Mouse (Mus musculus) stomach, postnatal 0 days (tissue): ENCODE measurements around the gene Ush2a. TPM values are rescaled to one million over a fixed set of nuclear protein-coding genes. Genes with fewer than 3 reads are reported as not detected.

ENCODE experiments used
- ATAC-seq: fragments of 200-750 bp; cut with Nextera tagmentation; 2 replicates; pipeline ENCODE4 v1.8.0; 2017; ENCODE audit not compliant: low FRiP score, low TSS enrichment
- DNase-seq: peaks from one replicate; pipeline ENCODE4 v3.0.0-alpha.2; 2016; ENCODE audit warnings: low spot score
- H3K27ac ChIP-seq: fragments of 300-500 bp; sonication (generic); replicated peaks from 2 replicates; pipeline ENCODE4 v1.5.1; 2014; ENCODE audit warnings: mild to moderate bottlenecking, control low read depth
- H3K27me3 ChIP-seq: fragments of 300-500 bp; sonication (generic); 2 replicates; pipeline ENCODE4 v1.6.1; 2014; ENCODE audit warnings: low read length; ENCODE audit not compliant: control insufficient read depth, insufficient read depth
- H3K36me3 ChIP-seq: fragments of 300-500 bp; sonication (generic); 2 replicates; pipeline ENCODE4 v1.6.1; 2014; ENCODE audit warnings: low read length, mixed read lengths; ENCODE audit not compliant: control insufficient read depth, insufficient read depth
- H3K4me1 ChIP-seq: fragments of 300-500 bp; sonication (generic); replicated peaks from 2 replicates; pipeline ENCODE4 v1.6.1; 2014; ENCODE audit warnings: antibody characterized with exemption; ENCODE audit not compliant: control insufficient read depth, insufficient read depth
- H3K4me2 ChIP-seq: fragments of 300-500 bp; sonication (generic); replicated peaks from 2 replicates; pipeline ENCODE4 v1.6.1; 2014; ENCODE audit warnings: low read depth, mild to moderate bottlenecking, control low read depth, moderate library complexity
- H3K4me3 ChIP-seq: fragments of 300-500 bp; sonication (generic); 2 replicates; pipeline ENCODE4 v1.5.1; 2014; ENCODE audit warnings: low read depth, low read length, control low read depth
- H3K9ac ChIP-seq: fragments of 300-500 bp; sonication (generic); 2 replicates; pipeline ENCODE4 v1.6.1; 2014; ENCODE audit warnings: mild to moderate bottlenecking, low read length, control low read depth, mixed read lengths
- H3K9me3 ChIP-seq: fragments of 300-500 bp; sonication (generic); 2 replicates; pipeline ENCODE4 v1.6.1; 2016; ENCODE audit warnings: low read length; ENCODE audit not compliant: control insufficient read depth
- CTCF ChIP-seq: IDR thresholded peaks from 2 replicates; pipeline ENCODE4 v1.5.1; 2016; ENCODE audit warnings: antibody characterized with exemption, low read depth, mild to moderate bottlenecking, moderate library complexity
- EP300 ChIP-seq: optimal IDR thresholded peaks from 2 replicates; pipeline ENCODE3; 2016; ENCODE audit warnings: antibody characterized with exemption
- WGBS: fragments of 180-500 bp; shearing (Covaris S2); extraction: QIAGEN DNeasy Blood & Tissue Kit; methylation state at CpG from one replicate; pipeline ENCODE4 v1.1.7; 2014; 5-methylcytosine and 5-hydroxymethylcytosine counted together
- polyA plus RNA-seq: library from polyadenylated mRNA; unstranded; fragments of >200 nt; fragmentation: Nextera tagmentation; extraction: Ambion mirVana; gene quantifications from 2 replicates; pipeline ENCODE4 v1.2.1, GENCODE M21; 2015

Ush2a gene
- polyA plus RNA-seq, 1 experiment from 2014 or later: not detected

GRCm38 (mm10) chr1:188241766-188242165 lies 20.1 kb upstream of the Ush2a start:
- no peaks in the 10 kb centered on the region for H3K4me1 ChIP-seq
- H3K4me2 ChIP-seq: no peak overlapping the region
- ATAC-seq (no peak), DNase-seq (no peak)
- TF ChIP-seq EP300 (no peak), CTCF (no peak)
- H3K9me3 ChIP-seq: no peaks in the 10 kb centered on the region
- no peak overlapping the region for H3K27ac ChIP-seq
- H3K36me3 ChIP-seq: no peaks in the 10 kb centered on the region
- no peaks in the 10 kb centered on the region for H3K27me3 ChIP-seq
- H3K4me3 ChIP-seq: no peak overlapping the region
- no peak overlapping the region for H3K9ac ChIP-seq
- WGBS: 88% methylated on average over 10 of the region's 10 CpGs

GRCm38 (mm10) chr1:188257500-188257899 lies 4.3 kb upstream of the Ush2a start:
- H3K27me3 ChIP-seq: no peaks in the 10 kb centered on the region
- ATAC-seq (no peak), DNase-seq (no peak)
- no peak overlapping the region for H3K9ac ChIP-seq
- TF ChIP-seq CTCF (no peak), EP300 (no peak)
- H3K36me3 ChIP-seq: no peaks in the 10 kb centered on the region
- no peak overlapping the region for H3K27ac ChIP-seq
- no peak overlapping the region for H3K4me2 ChIP-seq
- WGBS: 64% methylated on average over 7 of the region's 7 CpGs
- H3K4me1 ChIP-seq: no peaks in the 10 kb centered on the region
- H3K9me3 ChIP-seq: no peaks in the 10 kb centered on the region
- H3K4me3 ChIP-seq: no peak overlapping the region

GRCm38 (mm10) chr1:188260259-188261107 lies 1.3 kb upstream of the Ush2a start:
- no peak overlapping the region for H3K9ac ChIP-seq
- no peak for TF ChIP-seq EP300
- no peak for TF ChIP-seq CTCF
- H3K27me3 ChIP-seq: no peaks in the 10 kb centered on the region
- ATAC-seq: no peak
- H3K4me1 ChIP-seq: no peaks in the 10 kb centered on the region
- DNase-seq: no peak
- H3K4me2 ChIP-seq: no peak overlapping the region
- no peak overlapping the region for H3K27ac ChIP-seq
- no peaks in the 10 kb centered on the region for H3K36me3 ChIP-seq
- no peaks in the 10 kb centered on the region for H3K9me3 ChIP-seq
- H3K4me3 ChIP-seq: no peak overlapping the region
- WGBS: 72% methylated on average over 6 of the region's 6 CpGs

GRCm38 (mm10) chr1:188267127-188267722 lies 5.4 kb downstream of the Ush2a start:
- H3K9me3 ChIP-seq: no peaks in the 10 kb centered on the region
- no peaks in the 10 kb centered on the region for H3K27me3 ChIP-seq
- H3K27ac ChIP-seq: no peak overlapping the region
- no peaks in the 10 kb centered on the region for H3K36me3 ChIP-seq
- H3K9ac ChIP-seq: no peak overlapping the region
- TF ChIP-seq EP300 (no peak), CTCF (no peak)
- DNase-seq: no peak
- H3K4me3 ChIP-seq: no peak overlapping the region
- 57% methylated on average over 11 of the region's 11 CpGs for WGBS
- H3K4me1 ChIP-seq: no peaks in the 10 kb centered on the region
- no peak for ATAC-seq
- H3K4me2 ChIP-seq: no peak overlapping the region

- ATAC-seq: no peak
- H3K9ac ChIP-seq: no peak overlapping the region
- WGBS: 75% methylated on average over 6 of the region's 6 CpGs
- no peaks in the 10 kb centered on the region for H3K9me3 ChIP-seq
- no peak overlapping the region for H3K27ac ChIP-seq
- H3K4me1 ChIP-seq: no peaks in the 10 kb centered on the region
- no peaks in the 10 kb centered on the region for H3K36me3 ChIP-seq
- no peak overlapping the region for H3K4me3 ChIP-seq
- no peak for TF ChIP-seq EP300
- TF ChIP-seq CTCF: no peak
- no peak overlapping the region for H3K4me2 ChIP-seq
- H3K27me3 ChIP-seq: no peaks in the 10 kb centered on the region
- no peak for DNase-seq
Measured at GRCm38 (mm10) chr1:188269071-188269470, 7.2 kb downstream of the Ush2a start.

- no peaks in the 10 kb centered on the region for H3K27me3 ChIP-seq
- no peaks in the 10 kb centered on the region for H3K9me3 ChIP-seq
- H3K4me1 ChIP-seq: no peaks in the 10 kb centered on the region
- H3K27ac ChIP-seq: no peak overlapping the region
- H3K4me3 ChIP-seq: no peak overlapping the region
- no peak for ATAC-seq
- H3K4me2 ChIP-seq: no peak overlapping the region
- TF ChIP-seq EP300 (no peak), CTCF (no peak)
- no peak for DNase-seq
- no peak overlapping the region for H3K9ac ChIP-seq
- 92% methylated on average over 7 of the region's 7 CpGs for WGBS
- no peaks in the 10 kb centered on the region for H3K36me3 ChIP-seq
Measured at GRCm38 (mm10) chr1:188313303-188313702, 51.5 kb downstream of the Ush2a start.
